Comparison of ENCODE assay signal across 10 mouse cellular contexts in genomic region chr12:83277537-83278441, GRCm38 (mm10).
DNase-seq lines count a peak whose midpoint lies in the region; TF ChIP-seq lines count a peak whose summit lies in the region.
"Had no signal": no experiment of that assay in that cellular context is flagged by ENCODE, and none has a peak within 500 bp of the region (broad histone marks: within the 10 kb centered on the region; RNA-seq: fewer than 3 reads in every experiment).

No protein-coding gene starts in this region.

- no peaks in the 10 kb centered on the region for H3K27me3 ChIP-seq in testis, adult 2 months (ENCODE audit: control insufficient read depth, insufficient read depth, low read length)
- H3K27me3 ChIP-seq: heart, embryonic 13.5 days; liver, embryonic 15.5 days had no signal

- H3K27ac ChIP-seq in testis, adult 2 months (ENCODE audit: control insufficient read depth, insufficient read depth, low read depth, low read length) = no peak overlapping the region
- H3K27ac ChIP-seq: heart, embryonic 13.5 days; liver, embryonic 15.5 days had no signal

- H3K4me3 ChIP-seq in testis, adult 2 months (ENCODE audit: control insufficient read depth, low read depth, low read length) = peak overlapping the region; percentile 12; the same call in 1 of the 2 replicates
- H3K4me3 ChIP-seq: heart, embryonic 13.5 days; liver, embryonic 15.5 days had no signal

- peak; percentile 16 for DNase-seq in adrenal gland, postnatal 14 days
- DNase-seq in adrenal gland, adult 18-20 months (ENCODE audit: low spot score in 2 of 2) = no peak
- no peak for DNase-seq in testis, postnatal 10 days (ENCODE audit: low spot score)
- peak; percentile 32 to 37 for DNase-seq in left cerebral cortex, postnatal 25 days (ENCODE audit: low spot score in 2 of 2)
- peak; percentile 50 for DNase-seq in skeletal muscle tissue, adult 2 months (ENCODE audit: low read depth, low spot score)
- no peak for DNase-seq in ovary, adult 18-20 months (ENCODE audit: low spot score)
- DNase-seq in spleen, postnatal 14 days (ENCODE audit: low spot score in 2 of 2) = no peak

- H3K36me3 ChIP-seq in testis, adult 2 months (ENCODE audit: control insufficient read depth, insufficient read depth, low read length) = no peaks in the 10 kb centered on the region

- intact Hi-C loops in left cerebral cortex, postnatal 25 days (cut with DNase I) = no loop called here

- H3K4me1 ChIP-seq in testis, adult 2 months (ENCODE audit: control insufficient read depth, insufficient read depth, low read length) = peaks cover 9% of the 10 kb centered on the region
- H3K4me1 ChIP-seq: liver, embryonic 15.5 days had no signal

- TF ChIP-seq CTCF in testis, adult 2 months (IDR thresholded peaks at IDR 0.05; ENCODE audit: control insufficient read depth, insufficient read depth, insufficient replicate concordance, low read depth, low read length) = no peak

- no peak for TF ChIP-seq POLR2A in testis, adult 2 months (IDR thresholded peaks at IDR 0.05; ENCODE audit: control insufficient read depth, low read depth, low read length)

Comparison
In these comparisons a context has a peak if more than half of its experiments do, and no peak if none do; other contexts are left out.
1. DNase-seq: peak in adrenal gland, postnatal 14 days (single experiment), left cerebral cortex, postnatal 25 days (2 of 2) and skeletal muscle tissue, adult 2 months (single experiment); none in adrenal gland, adult 18-20 months (0 of 2), testis, postnatal 10 days (single experiment), ovary, adult 18-20 months (single experiment) and spleen, postnatal 14 days (0 of 2).